Mouse (Mus musculus): Measurements from ENCODE around the gene Shisa7. TPM values are rescaled to one million over a fixed set of nuclear protein-coding genes. Genes with fewer than 3 reads are reported as not detected.
"Not testable (repeated sequence)": the region's sequence is repeated elsewhere in the genome, so short reads cannot be mapped to it uniquely, and the experiment has no call there.

The Shisa7 gene
- total RNA-seq, 4 experiments from 2014 or later, result 133 to 179 (median 153) TPM

DNA sequence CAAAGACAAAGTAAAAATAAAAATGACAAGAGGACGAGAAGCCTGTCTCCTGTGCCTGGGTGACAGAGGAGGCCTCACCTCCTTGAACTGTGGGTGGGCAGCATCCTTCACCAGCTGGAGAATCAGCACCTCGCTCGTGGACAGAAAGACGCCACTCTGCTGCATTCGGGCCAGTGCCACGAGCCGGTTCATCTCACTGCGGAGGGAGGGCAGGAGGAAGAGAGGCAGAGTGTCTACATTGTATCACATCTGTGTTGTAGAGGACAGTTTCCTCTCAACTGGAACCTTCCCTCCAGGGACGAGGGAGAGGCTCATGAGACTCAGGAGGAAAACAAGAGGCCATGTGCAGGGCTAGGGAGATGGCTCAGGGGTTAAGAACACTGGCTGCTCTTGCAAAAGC is 4.9 kb upstream of the Shisa7 start:
- no peak for DNase-seq (ENCODE audit: low spot score in 2 of 2)

DNA sequence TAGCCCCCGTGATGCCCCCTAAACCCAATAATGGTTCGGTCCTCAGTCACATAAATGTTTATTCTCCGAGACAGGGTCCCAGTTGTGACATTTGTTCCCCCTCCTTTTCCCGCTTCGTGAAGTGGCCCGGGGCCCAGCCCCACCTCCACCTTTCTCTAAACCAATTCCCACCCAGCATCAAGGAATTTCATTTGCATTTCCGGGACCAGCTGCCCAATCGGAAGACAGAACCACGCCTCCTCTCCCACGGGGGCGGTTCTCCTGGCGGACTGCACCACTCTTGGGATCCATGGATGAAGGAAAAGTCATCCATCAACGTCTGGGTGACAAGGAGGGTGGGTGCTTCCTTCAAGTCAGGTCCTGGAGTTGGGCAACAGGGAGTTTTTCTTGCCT is 417 bp upstream of the Shisa7 start:
- peak; percentile 88 to 92 for DNase-seq (ENCODE audit: low spot score in 2 of 2)

- DNase-seq (ENCODE audit: low spot score in 2 of 2), result peak; percentile 79 to 80
Observed at GRCm38 (mm10) chr7:4843604-4844244, 772 bp downstream of the Shisa7 start.

DNA sequence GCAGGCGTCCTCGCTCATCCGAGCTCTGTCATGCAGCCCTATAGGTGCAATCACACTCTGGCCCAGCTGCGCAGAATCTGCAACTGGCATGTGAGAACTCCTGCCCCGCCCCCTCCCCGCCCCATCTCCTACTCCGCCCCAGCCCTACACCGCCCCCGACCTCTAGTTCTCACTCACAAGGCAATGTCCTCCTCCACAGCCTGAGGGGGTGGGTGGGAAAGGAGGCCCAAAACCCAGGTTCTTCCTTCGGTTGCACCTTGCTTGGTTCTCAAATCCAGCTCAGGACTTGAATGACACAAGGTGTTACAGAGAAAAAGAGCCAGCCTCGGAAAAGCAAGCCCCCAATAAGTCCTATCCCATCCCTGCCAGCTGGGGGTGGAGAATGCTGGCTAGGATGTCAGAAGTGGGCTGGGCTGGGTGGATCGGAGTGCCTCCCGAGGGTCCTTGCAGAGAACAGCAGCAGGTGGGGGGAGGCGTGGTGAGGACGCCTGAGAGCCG is 1.8 kb downstream of the Shisa7 start:
- DNase-seq (ENCODE audit: low spot score in 2 of 2), result peak in 1 of 2 experiments; percentile 46

DNA sequence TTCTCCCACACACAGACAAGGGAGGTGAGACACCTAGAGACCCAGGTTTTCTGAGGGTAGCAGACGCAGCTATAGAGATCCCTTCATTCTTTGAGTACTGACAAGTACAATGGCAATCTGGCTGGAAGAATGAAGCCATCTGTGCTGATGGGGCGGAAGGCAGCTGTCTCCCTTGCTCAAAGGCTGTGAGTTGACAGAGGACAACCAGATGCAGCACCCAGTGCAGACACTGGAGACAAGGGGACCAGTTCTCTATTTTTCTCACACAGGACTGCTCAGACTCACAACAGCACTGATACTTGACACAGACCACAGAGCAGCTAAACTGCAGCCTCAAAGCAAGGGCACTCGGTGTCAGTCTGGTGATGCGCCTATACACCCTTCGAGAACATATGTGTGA is 2.4 kb downstream of the Shisa7 start:
- DNase-seq (ENCODE audit: low spot score in 2 of 2), result peak; percentile 69 to 71

GRCm38 (mm10) chr7:4837639-4838038 is 6.9 kb downstream of the Shisa7 start:
- DNase-seq (ENCODE audit: low spot score in 2 of 2), result no peak

DNA sequence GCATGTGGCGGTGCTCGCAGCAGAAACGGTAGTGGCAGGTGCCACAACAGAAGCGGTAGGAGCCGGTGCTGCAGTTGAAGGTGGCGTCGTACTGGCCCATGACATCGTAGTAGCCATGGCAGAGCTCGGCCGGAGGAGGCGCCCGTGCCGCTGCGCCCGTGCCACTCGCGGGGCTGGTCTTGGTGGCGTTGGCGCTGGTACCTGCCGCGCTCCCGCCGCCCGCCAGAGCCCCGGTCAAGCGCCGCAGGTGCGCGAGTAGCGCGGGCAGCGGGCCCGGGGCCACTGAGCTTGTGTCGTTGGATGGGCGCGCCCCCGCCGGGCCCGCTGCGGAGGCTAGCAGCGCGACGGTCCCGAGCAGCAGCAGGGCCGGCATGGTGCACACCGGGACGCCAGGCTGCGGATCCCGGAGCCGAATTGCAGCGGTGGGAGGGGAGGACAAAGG is 8.1 kb downstream of the Shisa7 start:
- no peak for DNase-seq (ENCODE audit: low spot score in 2 of 2)

- no peak for DNase-seq (ENCODE audit: low spot score in 2 of 2)
Observed at GRCm38 (mm10) chr7:4835631-4836327, 8.7 kb downstream of the Shisa7 start.

DNA sequence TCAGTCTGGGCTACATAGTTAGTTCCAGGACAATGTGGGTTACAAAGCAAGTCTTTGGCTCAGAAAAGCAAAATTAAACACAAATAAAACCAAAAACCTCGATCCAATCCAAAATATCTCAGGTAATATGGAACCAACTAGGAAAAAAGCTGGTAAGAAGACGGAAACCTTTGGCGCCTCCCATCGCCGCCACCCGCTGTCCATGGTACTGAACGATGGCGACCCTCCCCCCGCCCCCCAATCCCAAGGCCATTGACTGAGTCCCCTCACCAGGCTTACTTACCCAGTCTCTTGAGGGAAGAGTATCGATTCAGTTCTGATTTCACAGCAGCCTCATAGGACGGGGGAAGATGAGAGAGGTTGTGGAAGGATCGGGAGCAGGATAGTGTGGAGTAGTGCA is 14.0 kb downstream of the Shisa7 start:
- no peak for DNase-seq (ENCODE audit: low spot score in 2 of 2)

DNA sequence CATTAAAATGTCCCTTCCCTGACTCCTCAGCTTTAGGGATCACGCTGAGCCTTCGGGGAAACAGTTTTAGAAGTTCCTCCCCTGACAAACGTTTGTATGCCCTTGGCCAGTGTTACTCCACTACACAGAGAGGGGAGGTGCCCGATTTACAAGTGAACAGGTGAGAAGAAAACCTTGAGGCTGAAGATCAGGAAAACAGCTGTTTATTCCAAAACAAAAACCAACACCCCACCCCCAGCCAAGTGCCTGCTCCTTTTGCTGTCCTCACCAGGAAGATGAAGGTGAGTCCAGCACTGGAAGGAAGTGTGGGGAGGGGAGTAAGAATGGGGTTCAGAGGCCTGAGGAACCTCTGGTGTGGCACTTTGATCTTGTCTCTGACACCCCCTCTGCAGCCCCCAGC is 19.1 kb downstream of the Shisa7 start:
- DNase-seq (ENCODE audit: low spot score in 2 of 2), result no peak

DNA sequence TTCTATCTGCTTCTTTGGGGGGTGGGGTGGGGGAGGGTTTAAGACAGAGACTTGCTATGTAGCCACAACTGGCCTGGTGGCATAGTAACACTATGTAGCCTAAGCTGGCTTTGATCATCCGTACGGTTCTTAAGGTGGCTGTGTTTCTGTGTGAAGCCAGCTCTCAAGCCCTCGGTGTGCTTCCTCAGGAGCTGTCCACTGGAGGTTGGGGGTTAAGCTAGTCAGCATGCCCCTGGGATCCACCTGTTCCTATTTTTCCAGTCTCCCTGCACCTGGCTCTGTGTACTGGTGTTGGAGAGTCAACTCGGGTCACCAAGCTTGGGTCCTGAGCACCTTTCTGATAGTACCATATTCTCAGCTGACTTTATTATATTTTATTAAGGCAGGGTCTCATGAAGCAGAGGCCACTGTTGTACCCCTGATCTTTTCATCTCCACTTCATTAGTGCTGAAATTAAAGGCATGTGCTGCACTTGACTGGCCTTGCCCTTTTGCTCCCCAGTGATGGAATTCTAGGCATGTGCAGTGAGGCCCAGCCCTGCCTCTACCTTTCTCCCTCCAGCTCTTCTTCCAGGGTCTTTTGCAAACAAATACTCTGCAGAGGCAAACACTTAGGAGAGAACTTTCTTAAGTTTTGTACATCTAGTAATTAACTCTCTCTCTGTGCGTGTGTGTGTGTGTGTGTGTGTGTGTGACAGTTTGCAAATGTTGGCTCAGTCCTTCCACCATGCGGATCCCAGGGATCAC is 22.2 kb downstream of the Shisa7 start:
- DNase-seq (ENCODE audit: low spot score in 2 of 2), result no peak

- DNase-seq (ENCODE audit: low spot score in 2 of 2), result peak in 1 of 2 experiments; percentile 65
Observed at GRCm38 (mm10) chr7:4821690-4822089, 22.8 kb downstream of the Shisa7 start.

GRCm38 (mm10) chr7:4820925-4821324 is 23.6 kb downstream of the Shisa7 start:
- DNase-seq (ENCODE audit: low spot score in 2 of 2), result not testable (repeated sequence)

GRCm38 (mm10) chr7:4816559-4816958 is 27.9 kb downstream of the Shisa7 start:
- DNase-seq (ENCODE audit: low spot score in 2 of 2), result no peak

DNA sequence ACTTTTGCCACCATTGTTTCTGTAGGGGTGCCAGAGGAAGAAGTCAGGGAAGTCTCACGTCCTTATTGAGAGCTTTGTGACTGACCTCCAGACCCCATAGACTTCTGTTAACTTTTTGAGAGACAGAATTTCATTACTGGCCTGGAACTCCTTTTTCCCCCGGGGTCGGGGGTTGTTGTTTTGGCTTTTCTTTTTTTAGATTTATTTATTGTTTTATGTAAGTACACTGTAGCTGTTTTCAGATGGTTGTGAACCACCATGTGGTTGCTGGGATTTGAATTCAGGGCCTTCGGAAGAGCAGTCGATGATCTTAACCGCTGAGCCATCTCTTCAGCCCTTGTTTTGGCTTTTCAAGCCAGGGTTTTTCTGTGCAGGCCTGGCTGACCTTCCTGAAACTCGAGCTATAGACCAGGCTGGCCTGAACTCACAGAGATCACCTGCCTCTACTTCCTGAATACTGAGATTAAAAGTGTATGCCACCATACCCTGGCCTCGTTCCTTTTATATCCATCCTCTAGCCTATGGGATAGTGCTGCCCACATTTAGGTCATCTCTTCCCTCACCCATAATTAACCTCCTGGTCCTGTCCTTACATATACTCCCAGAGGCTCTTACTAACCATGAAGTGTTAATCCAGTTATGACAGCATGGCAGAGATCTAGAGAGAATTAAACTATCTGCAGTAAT is 31.2 kb downstream of the Shisa7 start:
- DNase-seq (ENCODE audit: low spot score in 2 of 2), result no peak

- DNase-seq (ENCODE audit: low spot score in 2 of 2), result peak; percentile 98 to 99
Observed at GRCm38 (mm10) chr7:4812303-4813104, 32.0 kb downstream of the Shisa7 start, which contains the start of gene Ube2s. Gene Ube2s (minus strand): TSS chr7:4812590.

- DNase-seq (ENCODE audit: low spot score in 2 of 2), result peak in 1 of 2 experiments; percentile 49
Observed at GRCm38 (mm10) chr7:4811842-4812302, 32.6 kb downstream of the Shisa7 start.

DNA sequence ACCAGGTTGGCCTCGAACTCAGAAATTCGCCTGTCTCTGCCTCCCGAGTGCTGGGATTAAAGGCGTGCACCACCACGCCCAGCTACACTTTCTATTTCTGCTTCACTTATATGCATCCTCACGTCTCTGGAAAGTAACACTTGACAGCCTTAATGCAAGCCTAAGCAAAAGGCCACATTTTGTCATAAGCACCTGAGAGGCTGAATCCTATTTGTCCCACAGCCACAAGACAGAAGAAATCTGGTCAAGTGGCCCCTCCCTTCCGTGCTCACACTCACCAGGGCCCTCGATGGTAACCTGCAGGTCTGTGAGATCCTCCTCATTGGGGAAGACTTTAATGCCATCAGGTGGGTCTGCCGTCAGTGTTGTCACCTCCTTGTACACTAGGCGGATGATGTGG is 33.4 kb downstream of the Shisa7 start:
- not testable (repeated sequence) for DNase-seq (ENCODE audit: low spot score in 2 of 2)

DNA sequence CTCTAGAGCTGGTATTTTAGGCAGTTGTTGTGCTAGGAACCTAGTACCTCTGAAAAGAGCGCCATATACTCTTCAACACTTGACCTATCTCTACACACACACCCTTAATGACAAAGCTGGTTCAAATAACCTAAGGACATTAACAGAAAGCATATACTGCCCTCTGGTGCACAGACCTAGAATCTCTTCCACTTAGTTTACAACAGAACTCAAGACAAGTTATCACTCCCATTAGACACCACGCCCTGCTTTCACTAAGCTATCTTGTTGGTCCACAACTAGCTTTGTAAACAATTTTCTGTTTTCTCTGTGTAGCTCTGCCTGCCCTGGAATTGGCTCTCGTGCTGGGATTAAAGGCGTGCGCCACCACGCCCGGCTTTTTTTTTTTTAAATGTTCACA is 37.8 kb downstream of the Shisa7 start:
- DNase-seq (ENCODE audit: low spot score in 2 of 2), result no peak

GRCm38 (mm10) chr7:4802247-4802646 is 42.2 kb downstream of the Shisa7 start:
- DNase-seq (ENCODE audit: low spot score in 2 of 2), result no peak
